Comparison of ENCODE assay signal across 12 mouse cellular contexts in the genomic region with DNA sequence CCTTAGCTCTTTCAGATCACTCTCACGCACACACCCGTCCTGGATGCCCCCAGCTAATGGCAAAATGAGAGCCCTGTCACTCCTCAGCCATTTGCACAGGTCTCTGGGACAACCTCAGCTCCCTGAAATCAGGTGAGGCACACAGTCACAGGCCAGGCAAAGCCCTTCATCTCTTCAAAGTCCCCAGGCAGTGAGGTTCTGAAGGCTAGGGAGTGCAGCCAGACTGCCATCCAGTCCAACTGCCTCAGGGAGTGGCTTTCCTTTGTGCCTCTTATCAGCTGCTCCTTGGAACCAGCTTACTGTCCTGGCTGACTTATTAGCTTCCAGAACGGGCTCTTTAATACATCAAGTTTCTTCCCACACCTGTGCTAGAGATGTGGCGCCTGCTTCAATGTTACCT. TPM values are rescaled to one million over a fixed set of nuclear protein-coding genes. Genes with fewer than 3 reads are reported as not detected.
A peak's percentile ranks its signal among the peaks of the same experiment; 100 is the strongest.
DNase-seq lines count a peak whose midpoint lies in the region; ATAC-seq and TF ChIP-seq lines count a peak whose summit lies in the region.
"Had no signal": no experiment of that assay in that cellular context is flagged by ENCODE, and none has a peak within 500 bp of the region (broad histone marks: within the 10 kb centered on the region; RNA-seq: fewer than 3 reads in every experiment).

No protein-coding gene starts in this region.

- WGBS in forebrain, embryonic 16.5 days = 75% methylated on average over 4 of the region's 4 CpGs
- WGBS in forebrain, embryonic 10.5 days = 94% methylated on average over 4 of the region's 4 CpGs
- WGBS in liver, embryonic 11.5 days = 58% methylated on average over 4 of the region's 4 CpGs
- 62% methylated on average over 4 of the region's 4 CpGs for WGBS in midbrain, postnatal 0 days

- no peaks in the 10 kb centered on the region for H3K27me3 ChIP-seq in forebrain, embryonic 16.5 days (replicated peaks; ENCODE audit: control insufficient read depth, insufficient read depth, low read length)
- no peaks in the 10 kb centered on the region for H3K27me3 ChIP-seq in forebrain, embryonic 10.5 days (ENCODE audit: poor library complexity, severe bottlenecking)
- no peaks in the 10 kb centered on the region for H3K27me3 ChIP-seq in liver, embryonic 11.5 days (replicated peaks; ENCODE audit: control insufficient read depth, insufficient read depth, low read length)
- H3K27me3 ChIP-seq in midbrain, postnatal 0 days (ENCODE audit: insufficient read depth, low read length) = no peaks in the 10 kb centered on the region

- peaks cover 20% of the 10 kb centered on the region for H3K36me3 ChIP-seq in forebrain, embryonic 16.5 days (ENCODE audit: control insufficient read depth, insufficient read depth)
- peaks cover 100% of the 10 kb centered on the region for H3K36me3 ChIP-seq in forebrain, embryonic 10.5 days (replicated peaks)
- peaks cover 17% of the 10 kb centered on the region for H3K36me3 ChIP-seq in liver, embryonic 11.5 days (ENCODE audit: control insufficient read depth, insufficient read depth, low read length)
- H3K36me3 ChIP-seq in midbrain, postnatal 0 days (ENCODE audit: insufficient read depth, low read length) = peaks cover 24% of the 10 kb centered on the region

- no peak overlapping the region for H3K4me3 ChIP-seq in forebrain, embryonic 16.5 days (replicated peaks; ENCODE audit: low read length)
- H3K4me3 ChIP-seq in forebrain, embryonic 10.5 days = no peak overlapping the region
- H3K4me3 ChIP-seq in liver, embryonic 11.5 days (ENCODE audit: low read depth, low read length) = no peak overlapping the region
- H3K4me3 ChIP-seq in midbrain, postnatal 0 days (ENCODE audit: low read depth, low read length) = no peak overlapping the region

- no peaks in the 10 kb centered on the region for H3K9me3 ChIP-seq in forebrain, embryonic 16.5 days (ENCODE audit: control insufficient read depth, low read length)
- no peaks in the 10 kb centered on the region for H3K9me3 ChIP-seq in forebrain, embryonic 10.5 days
- no peaks in the 10 kb centered on the region for H3K9me3 ChIP-seq in liver, embryonic 11.5 days (ENCODE audit: control insufficient read depth, low read length)
- no peaks in the 10 kb centered on the region for H3K9me3 ChIP-seq in midbrain, postnatal 0 days (ENCODE audit: low read length)

- ATAC-seq in forebrain, embryonic 16.5 days = no peak
- 0 out of 2 replicates have a peak, but pooled peaks have one; percentile 56 for ATAC-seq in erythroid progenitor cell, adult 5-6 weeks (replicated peaks; ENCODE audit: low FRiP score, poor library complexity, severe bottlenecking)
- peak; percentile 56 for ATAC-seq in liver, embryonic 11.5 days (replicated peaks; ENCODE audit: low FRiP score)
- ATAC-seq in midbrain, postnatal 0 days (ENCODE audit: low FRiP score) = no peak

- 0 out of 2 replicates have a peak overlapping the region, but pooled peaks have one; percentile 4 for H3K9ac ChIP-seq in forebrain, embryonic 16.5 days (replicated peaks; ENCODE audit: low read depth, low read length)
- H3K9ac ChIP-seq in liver, embryonic 11.5 days (ENCODE audit: low read depth, low read length) = peak overlapping the region; percentile 15
- H3K9ac ChIP-seq in midbrain, postnatal 0 days (replicated peaks; ENCODE audit: low read length, poor library complexity, severe bottlenecking) = peak overlapping the region; percentile 39; the same call in 1 of the 2 replicates

- DNase-seq in forebrain, embryonic 10.5 days (ENCODE audit: extremely low spot score, low spot score) = no peak
- no peak for DNase-seq in liver, embryonic 11.5 days (ENCODE audit: low spot score)
- DNase-seq in midbrain, postnatal 0 days (ENCODE audit: low spot score) = no peak
- DNase-seq in layer of hippocampus, postnatal 25 days (ENCODE audit: extremely low spot score in 1 of 2, low spot score in 1 of 2) = no peak
- no peak for DNase-seq in frontal cortex, adult 2 months (ENCODE audit: extremely low spot score in 1 of 2, low spot score in 1 of 2)
- DNase-seq in urinary bladder, postnatal 36 days (ENCODE audit: low spot score in 2 of 2) = no peak
- DNase-seq: cerebellum, adult 9-10 months; gastrocnemius, postnatal 10 days; kidney, postnatal 25 days; thymus, postnatal 4 days had no signal

- H3K4me2 ChIP-seq in forebrain, embryonic 16.5 days (ENCODE audit: low read length) = no peak overlapping the region
- no peak overlapping the region for H3K4me2 ChIP-seq in liver, embryonic 11.5 days
- no peak overlapping the region for H3K4me2 ChIP-seq in midbrain, postnatal 0 days (ENCODE audit: low read depth, low read length, poor library complexity, severe bottlenecking)

- no peak for TF ChIP-seq CTCF in midbrain, postnatal 0 days (IDR thresholded peaks at IDR 0.05)

- peaks cover 52% of the 10 kb centered on the region for H3K4me1 ChIP-seq in forebrain, embryonic 16.5 days (replicated peaks; ENCODE audit: control insufficient read depth, insufficient read depth, low read length)
- H3K4me1 ChIP-seq in forebrain, embryonic 10.5 days = peaks cover 47% of the 10 kb centered on the region
- H3K4me1 ChIP-seq in liver, embryonic 11.5 days (replicated peaks; ENCODE audit: control insufficient read depth, insufficient read depth, low read length) = peaks cover 25% of the 10 kb centered on the region
- peaks cover 41% of the 10 kb centered on the region; the same call in 1 of the 2 replicates for H3K4me1 ChIP-seq in midbrain, postnatal 0 days (ENCODE audit: insufficient read depth, low read length)

- H3K27ac ChIP-seq in forebrain, embryonic 16.5 days (ENCODE audit: low read length) = no peak overlapping the region
- no peak overlapping the region for H3K27ac ChIP-seq in forebrain, embryonic 10.5 days
- 0 out of 2 replicates have a peak overlapping the region, but pooled peaks have one; percentile 15 for H3K27ac ChIP-seq in liver, embryonic 11.5 days (ENCODE audit: low read depth, low read length)
- H3K27ac ChIP-seq in midbrain, postnatal 0 days (ENCODE audit: low read depth, low read length) = no peak overlapping the region

RNA-seq across cellular contexts. Expression of gene Fads2, which starts 6.9 kb away (rescaled TPM):
- 171 and 173 TPM in 2 replicates for polyA plus RNA-seq in forebrain, embryonic 16.5 days (2015; fragmentation: Nextera tagmentation; extraction: Ambion mirVana)
- 188 and 201 TPM in 2 replicates for polyA plus RNA-seq in forebrain, embryonic 10.5 days (2016; fragmentation: Nextera tagmentation; extraction: Ambion mirVana)
- 3.6 and 5.4 TPM in 2 replicates for total RNA-seq in erythroid progenitor cell, adult 5-6 weeks (2015; ENCODE audit: low replicate concordance)
- 2.2 and 5.1 TPM in 2 replicates for total RNA-seq in erythroid progenitor cell, adult 5-6 weeks (2017; ENCODE audit: low replicate concordance)
- polyA plus RNA-seq in liver, embryonic 11.5 days (2014; fragmentation: Nextera tagmentation; extraction: Ambion mirVana) = 48.8 and 54.3 TPM in 2 replicates
- total RNA-seq in midbrain, postnatal 0 days (2014; rRNA removed) = 278 and 306 TPM in 2 replicates
- 260 and 275 TPM in 2 replicates for polyA plus RNA-seq in midbrain, postnatal 0 days (2015; fragmentation: Nextera tagmentation; extraction: Ambion mirVana)
- total RNA-seq in layer of hippocampus, postnatal 25 days (2021) = 100 to 1,000 TPM; 164 to 182 TPM
- polyA plus RNA-seq in frontal cortex, adult 2 months (2012; rRNA removed) = 166 and 168 TPM in 2 replicates

RNA-seq across cellular contexts. Expression of gene Fads3, which starts 53.3 kb away (rescaled TPM):
- 14.1 and 20.9 TPM in 2 replicates for polyA plus RNA-seq in forebrain, embryonic 16.5 days (2015; fragmentation: Nextera tagmentation; extraction: Ambion mirVana)
- polyA plus RNA-seq in forebrain, embryonic 10.5 days (2016; fragmentation: Nextera tagmentation; extraction: Ambion mirVana) = 4.6 and 5.5 TPM in 2 replicates
- total RNA-seq in erythroid progenitor cell, adult 5-6 weeks (2015; ENCODE audit: low replicate concordance) = 15.5 and 16.3 TPM in 2 replicates
- 9.4 and 12.6 TPM in 2 replicates for total RNA-seq in erythroid progenitor cell, adult 5-6 weeks (2017; ENCODE audit: low replicate concordance)
- 7.2 and 7.3 TPM in 2 replicates for polyA plus RNA-seq in liver, embryonic 11.5 days (2014; fragmentation: Nextera tagmentation; extraction: Ambion mirVana)
- 74.6 and 92.8 TPM in 2 replicates for total RNA-seq in midbrain, postnatal 0 days (2014; rRNA removed)
- polyA plus RNA-seq in midbrain, postnatal 0 days (2015; fragmentation: Nextera tagmentation; extraction: Ambion mirVana) = 38.8 and 39.2 TPM in 2 replicates
- total RNA-seq in layer of hippocampus, postnatal 25 days (2021) = 10 to 100 TPM; 26.3 to 27.9 TPM
- polyA plus RNA-seq in frontal cortex, adult 2 months (2012; rRNA removed) = 26.5 and 28.4 TPM in 2 replicates

Comparison
In these comparisons a context has a peak if more than half of its experiments do, and no peak if none do; other contexts are left out.
1. ATAC-seq: peak in erythroid progenitor cell, adult 5-6 weeks (single experiment) and liver, embryonic 11.5 days (single experiment); none in forebrain, embryonic 16.5 days (single experiment) and midbrain, postnatal 0 days (single experiment).
2. Peak in every context shown above with its lines, with median percentiles within 50 percentile points of each other: H3K9ac ChIP-seq.